Mouse (Mus musculus): ENCODE measurements around the gene Phldb1. TPM values are rescaled to one million over a fixed set of nuclear protein-coding genes. Genes with fewer than 3 reads are reported as not detected.

The Phldb1 gene
- 10 to 100 TPM; 36.0 to 71.8 TPM for polyA plus RNA-seq (2012; fragmentation: generic; extraction: Trizol)

GRCm38 (mm10) chr9:44734524-44735494, at the start of gene Phldb1:
Gene Phldb1, minus strand, starts transcription at chr9:44735198.

GRCm38 (mm10) chr9:44767101-44768028, 32.4 kb upstream of the Phldb1 start, which contains the start of the genes Arcn1 and Ift46:
Gene Arcn1, minus strand, starts transcription at chr9:44767845.
Gene Ift46, plus strand, starts transcription at chr9:44767908.

GRCm38 (mm10) chr9:44673005-44673404, 62.0 kb downstream of the Phldb1 start, which contains the start of gene Treh:
Gene Treh, plus strand, starts transcription at chr9:44673233.

Other genes starting within 250 kb of the Phldb1 start
- under 1 TPM; 0.02 to 0.15 TPM for gene Cxcr5, start 173.3 kb downstream of the Phldb1 start, polyA plus RNA-seq (2012; fragmentation: generic; extraction: Trizol)
- 10 to 100 TPM in 1 of 2 experiments, 1 to 10 TPM in 1; 2.6 to 31.0 TPM for gene Ddx6, start 130.3 kb downstream of the Phldb1 start, polyA plus RNA-seq (2012; fragmentation: generic; extraction: Trizol)
- not detected for gene Treh, start 62.0 kb downstream of the Phldb1 start, polyA plus RNA-seq (2012; fragmentation: generic; extraction: Trizol)
- gene Arcn1, start 32.6 kb upstream of the Phldb1 start, polyA plus RNA-seq (2012; fragmentation: generic; extraction: Trizol): 10 to 100 TPM in 1 of 2 experiments, 1 to 10 TPM in 1; 3.3 to 36.5 TPM
- 100 to 1,000 TPM in 1 of 2 experiments, 10 to 100 TPM in 1; 73.3 to 174 TPM for gene Ift46, start 32.7 kb upstream of the Phldb1 start, polyA plus RNA-seq (2012; fragmentation: generic; extraction: Trizol)
- under 1 TPM; 0.06 to 0.66 TPM for gene Tmem25, start 64.1 kb upstream of the Phldb1 start, polyA plus RNA-seq (2012; fragmentation: generic; extraction: Trizol)
- under 1 TPM; 0.32 to 0.42 TPM for gene Ttc36, start 67.9 kb upstream of the Phldb1 start, polyA plus RNA-seq (2012; fragmentation: generic; extraction: Trizol)
- 1 to 10 TPM in 1 of 2 experiments, under 1 TPM in 1; 0.73 to 6.6 TPM for gene Kmt2a, start 146.1 kb upstream of the Phldb1 start, polyA plus RNA-seq (2012; fragmentation: generic; extraction: Trizol)
- gene Atp5l, start 185.5 kb upstream of the Phldb1 start, polyA plus RNA-seq (2012; fragmentation: generic; extraction: Trizol): 100 to 1,000 TPM; 395 to 672 TPM
- 1 to 10 TPM; 1.6 to 9.5 TPM for gene Ube4a, start 230.4 kb upstream of the Phldb1 start, polyA plus RNA-seq (2012; fragmentation: generic; extraction: Trizol)
- not detected for gene Cd3g, start 245.2 kb upstream of the Phldb1 start, polyA plus RNA-seq (2012; fragmentation: generic; extraction: Trizol)
- gene Cd3d, start 246.6 kb upstream of the Phldb1 start, polyA plus RNA-seq (2012; fragmentation: generic; extraction: Trizol): not detected